Mouse (Mus musculus): ENCODE data around the gene Insrr. TPM values are rescaled to one million over a fixed set of nuclear protein-coding genes. Genes with fewer than 3 reads are reported as not detected.

Gene Insrr
- total RNA-seq (2017) = 0.21 to 0.49 TPM in 2 of 3 replicates, not detected in the other

GRCm38 (mm10) chr3:87796736-87797334 lies at the start of gene Insrr:
TSS of gene Insrr (plus strand) at chr3:87796951.
- no peak for ATAC-seq (replicated peaks; ENCODE audit: insufficient number of reproducible peaks, low FRiP score, low TSS enrichment, poor library complexity, severe bottlenecking)

GRCm38 (mm10) chr3:87748431-87748830 lies 48.3 kb upstream of the Insrr start, which contains the start of gene Lrrc71:
TSS of gene Lrrc71 (minus strand) at chr3:87748625.
- no peak for ATAC-seq (replicated peaks; ENCODE audit: insufficient number of reproducible peaks, low FRiP score, low TSS enrichment, poor library complexity, severe bottlenecking)

- no peak for ATAC-seq (replicated peaks; ENCODE audit: insufficient number of reproducible peaks, low FRiP score, low TSS enrichment, poor library complexity, severe bottlenecking)
Observed at GRCm38 (mm10) chr3:87749036-87749435, 47.7 kb upstream of the Insrr start.

GRCm38 (mm10) chr3:87749977-87750376 lies 46.8 kb upstream of the Insrr start:
- ATAC-seq (replicated peaks; ENCODE audit: insufficient number of reproducible peaks, low FRiP score, low TSS enrichment, poor library complexity, severe bottlenecking) = no peak

GRCm38 (mm10) chr3:87752567-87752966 lies 44.2 kb upstream of the Insrr start:
- ATAC-seq (replicated peaks; ENCODE audit: insufficient number of reproducible peaks, low FRiP score, low TSS enrichment, poor library complexity, severe bottlenecking) = no peak

- ATAC-seq (replicated peaks; ENCODE audit: insufficient number of reproducible peaks, low FRiP score, low TSS enrichment, poor library complexity, severe bottlenecking) = no peak
Observed at GRCm38 (mm10) chr3:87753829-87754228, 42.9 kb upstream of the Insrr start.

GRCm38 (mm10) chr3:87755964-87756363 lies 40.8 kb upstream of the Insrr start:
- ATAC-seq (replicated peaks; ENCODE audit: insufficient number of reproducible peaks, low FRiP score, low TSS enrichment, poor library complexity, severe bottlenecking) = 0 out of 2 replicates have a peak, but pooled peaks have one; percentile 34

- no peak for ATAC-seq (replicated peaks; ENCODE audit: insufficient number of reproducible peaks, low FRiP score, low TSS enrichment, poor library complexity, severe bottlenecking)
Observed at GRCm38 (mm10) chr3:87756488-87756887, 40.3 kb upstream of the Insrr start.

- ATAC-seq (replicated peaks; ENCODE audit: insufficient number of reproducible peaks, low FRiP score, low TSS enrichment, poor library complexity, severe bottlenecking) = no peak
Observed at GRCm38 (mm10) chr3:87758641-87759040, 38.1 kb upstream of the Insrr start.

- ATAC-seq (replicated peaks; ENCODE audit: insufficient number of reproducible peaks, low FRiP score, low TSS enrichment, poor library complexity, severe bottlenecking) = no peak
Observed at GRCm38 (mm10) chr3:87761408-87762375, 35.1 kb upstream of the Insrr start.

- ATAC-seq (replicated peaks; ENCODE audit: insufficient number of reproducible peaks, low FRiP score, low TSS enrichment, poor library complexity, severe bottlenecking) = no peak
Observed at GRCm38 (mm10) chr3:87763202-87763601, 33.5 kb upstream of the Insrr start.

- no peak for ATAC-seq (replicated peaks; ENCODE audit: insufficient number of reproducible peaks, low FRiP score, low TSS enrichment, poor library complexity, severe bottlenecking)
Observed at GRCm38 (mm10) chr3:87763683-87764289, 33.0 kb upstream of the Insrr start.

- ATAC-seq (replicated peaks; ENCODE audit: insufficient number of reproducible peaks, low FRiP score, low TSS enrichment, poor library complexity, severe bottlenecking) = no peak
Observed at GRCm38 (mm10) chr3:87764506-87764905, 32.2 kb upstream of the Insrr start.

- ATAC-seq (replicated peaks; ENCODE audit: insufficient number of reproducible peaks, low FRiP score, low TSS enrichment, poor library complexity, severe bottlenecking) = peak; percentile 49
Observed at GRCm38 (mm10) chr3:87765091-87765490, 31.7 kb upstream of the Insrr start.

GRCm38 (mm10) chr3:87765631-87766283 lies 31.0 kb upstream of the Insrr start:
- ATAC-seq (replicated peaks; ENCODE audit: insufficient number of reproducible peaks, low FRiP score, low TSS enrichment, poor library complexity, severe bottlenecking) = no peak

- no peak for ATAC-seq (replicated peaks; ENCODE audit: insufficient number of reproducible peaks, low FRiP score, low TSS enrichment, poor library complexity, severe bottlenecking)
Observed at GRCm38 (mm10) chr3:87766284-87766667, 30.5 kb upstream of the Insrr start.

- no peak for ATAC-seq (replicated peaks; ENCODE audit: insufficient number of reproducible peaks, low FRiP score, low TSS enrichment, poor library complexity, severe bottlenecking)
Observed at GRCm38 (mm10) chr3:87767764-87768163, 29.0 kb upstream of the Insrr start.

- ATAC-seq (replicated peaks; ENCODE audit: insufficient number of reproducible peaks, low FRiP score, low TSS enrichment, poor library complexity, severe bottlenecking) = no peak
Observed at GRCm38 (mm10) chr3:87768431-87768830, 28.3 kb upstream of the Insrr start.

- peak; percentile 25; the same call in 1 of the 2 replicates for ATAC-seq (replicated peaks; ENCODE audit: insufficient number of reproducible peaks, low FRiP score, low TSS enrichment, poor library complexity, severe bottlenecking)
Observed at GRCm38 (mm10) chr3:87768844-87769243, 27.9 kb upstream of the Insrr start.

All from monocyte, adult 5-6 weeks (primary cell).